Mouse (Mus musculus) myocyte (in vitro differentiated cells): ENCODE measurements around the gene Pde4d. TPM values are rescaled to one million over a fixed set of nuclear protein-coding genes. Genes with fewer than 3 reads are reported as not detected.

Source experiments
- H3K27me3 ChIP-seq: one replicate; pipeline ENCODE4 v1.6.1; 2011; ENCODE audit not compliant: control insufficient read depth, insufficient read depth, insufficient read length
- H3K36me3 ChIP-seq: one replicate; pipeline ENCODE4 v1.6.1; 2011; ENCODE audit not compliant: control insufficient read depth, insufficient read depth
- H3K4me2 ChIP-seq: one replicate; pipeline ENCODE4 v1.6.1; 2011; ENCODE audit warnings: low read depth, control low read depth
- H3K4me3 ChIP-seq: one replicate; pipeline ENCODE4 v1.5.1; 2011; ENCODE audit warnings: mild to moderate bottlenecking, control low read depth, moderate library complexity
- H3K79me2 ChIP-seq: one replicate; pipeline ENCODE4 v1.6.1; 2011; ENCODE audit not compliant: control insufficient read depth, insufficient read depth
- H3ac ChIP-seq: one replicate; pipeline ENCODE4 v1.6.1; 2011; ENCODE audit not compliant: control insufficient read depth, insufficient read length
- CEBPB ChIP-seq: IDR thresholded peaks from 2 replicates; pipeline ENCODE4 v1.6.1; 2011; ENCODE audit warnings: mild to moderate bottlenecking, moderate library complexity; ENCODE audit not compliant: poor library complexity, insufficient read depth, severe bottlenecking
- E2F4 ChIP-seq: IDR thresholded peaks from one replicate; pipeline ENCODE4 v1.6.1; 2011; ENCODE audit warnings: mild to moderate bottlenecking, control low read depth, moderate library complexity; ENCODE audit not compliant: insufficient read depth
- MAX ChIP-seq: IDR thresholded peaks from one replicate; pipeline ENCODE4 v1.6.1; 2011; ENCODE audit warnings: low read depth, mild to moderate bottlenecking, control low read depth
- MYOD1 ChIP-seq, 3 experiments: IDR thresholded peaks; one replicate each; pipeline ENCODE4 v1.6.1; 2011; ENCODE audit warnings: control low read depth in 2 of 3, low read depth in 2 of 3, mild to moderate bottlenecking in 2 of 3, moderate library complexity in 1 of 3; ENCODE audit not compliant: insufficient read length in 2 of 3, control insufficient read depth in 1 of 3
- MYOG ChIP-seq, 3 experiments: IDR thresholded peaks; one replicate each; pipeline ENCODE4 v1.6.1; 2011; ENCODE audit warnings: control low read depth in 2 of 3, low read depth in 2 of 3, mild to moderate bottlenecking in 2 of 3; ENCODE audit not compliant: insufficient read length in 2 of 3, control insufficient read depth in 1 of 3, insufficient read depth in 1 of 3
- POLR2A ChIP-seq: IDR thresholded peaks from one replicate; pipeline ENCODE4 v1.6.1; 2011; ENCODE audit warnings: low read depth, mild to moderate bottlenecking, control low read depth, moderate library complexity; ENCODE audit not compliant: insufficient read length
- POLR2AphosphoS2 ChIP-seq: IDR thresholded peaks from one replicate; pipeline ENCODE4 v1.6.1; 2011; ENCODE audit warnings: low read depth, control low read depth; ENCODE audit not compliant: insufficient read length
- REST ChIP-seq: IDR thresholded peaks from one replicate; pipeline ENCODE4 v1.6.1; 2011; ENCODE audit warnings: mild to moderate bottlenecking, control low read depth, moderate library complexity; ENCODE audit not compliant: insufficient read depth, insufficient read length
- SRF ChIP-seq: IDR thresholded peaks from one replicate; pipeline ENCODE4 v1.6.1; 2011; ENCODE audit warnings: low read depth; ENCODE audit not compliant: control insufficient read depth, insufficient read length
- TCF12 ChIP-seq: IDR thresholded peaks from one replicate; pipeline ENCODE4 v1.6.1; 2011; ENCODE audit warnings: mild to moderate bottlenecking, control low read depth; ENCODE audit not compliant: poor library complexity, insufficient read depth, severe bottlenecking
- TCF3 ChIP-seq: IDR thresholded peaks from one replicate; pipeline ENCODE4 v1.6.1; 2011; ENCODE audit warnings: low read depth, control low read depth; ENCODE audit not compliant: insufficient read length
- USF1 ChIP-seq: IDR thresholded peaks from one replicate; pipeline ENCODE4 v1.6.1; 2011; ENCODE audit warnings: low read depth, mild to moderate bottlenecking, control low read depth, moderate library complexity
- polyA plus RNA-seq: library from polyadenylated mRNA; unstranded; fragments of >200 nt; fragmentation: generic; extraction: Trizol; gene quantifications from one replicate; pipeline ENCODE4 v1.2.1, GENCODE M21; 2012; ENCODE audit warnings: missing spikeins

Pde4d gene
- polyA plus RNA-seq, 1 experiment = 8.2 TPM

GRCm38 (mm10) chr13:109693769-109694168, 1244.0 kb downstream of the Pde4d start:
- no peak overlapping the region for H3K4me3 ChIP-seq
- H3K79me2 ChIP-seq = peaks cover 76% of the 10 kb centered on the region
- peak overlapping the region; percentile 61 for H3K4me2 ChIP-seq
- no peaks in the 10 kb centered on the region for H3K27me3 ChIP-seq
- H3K36me3 ChIP-seq = peaks cover 10% of the 10 kb centered on the region
- H3ac ChIP-seq = no peak overlapping the region
- TF ChIP-seq MYOD1 (IDR thresholded peaks at IDR 0.05; ENCODE audit: control insufficient read depth in 1 of 3, insufficient read length in 2 of 3, low read depth in 2 of 3) (peak in 1 of 3 experiments; percentile 17), TCF3 (no peak)

GRCm38 (mm10) chr13:109694293-109694692, 1244.5 kb downstream of the Pde4d start:
- Histone ChIP-seq H3K4me3 (no peak overlapping the region), H3K4me2 (peak overlapping the region; percentile 61), H3K79me2 (peaks cover 76% of the 10 kb centered on the region), H3ac (no peak overlapping the region), H3K27me3 (no peaks in the 10 kb centered on the region), H3K36me3 (peaks cover 14% of the 10 kb centered on the region)
- TF ChIP-seq USF1 = no peak
- no peak for TF ChIP-seq REST
- TF ChIP-seq POLR2A = no peak
- TF ChIP-seq MYOD1 (IDR thresholded peaks at IDR 0.05; ENCODE audit: control insufficient read depth in 1 of 3, insufficient read length in 2 of 3, low read depth in 2 of 3) = no peak
- TF ChIP-seq CEBPB = no peak
- TF ChIP-seq MAX = no peak
- no peak for TF ChIP-seq E2F4
- TF ChIP-seq SRF = no peak
- no peak for TF ChIP-seq POLR2AphosphoS2
- no peak for TF ChIP-seq TCF12
- no peak for TF ChIP-seq TCF3
- no peak for TF ChIP-seq MYOG (IDR thresholded peaks at IDR 0.05; ENCODE audit: control insufficient read depth in 1 of 3, insufficient read depth in 1 of 3, insufficient read length in 2 of 3, low read depth in 2 of 3)

GRCm38 (mm10) chr13:109695098-109695497, 1245.3 kb downstream of the Pde4d start:
- no peak overlapping the region for H3ac ChIP-seq
- peaks cover 14% of the 10 kb centered on the region for H3K36me3 ChIP-seq
- no peak for TF ChIP-seq MYOG (IDR thresholded peaks at IDR 0.05; ENCODE audit: control insufficient read depth in 1 of 3, insufficient read depth in 1 of 3, insufficient read length in 2 of 3, low read depth in 2 of 3)
- no peak for TF ChIP-seq MAX
- no peak for TF ChIP-seq E2F4
- no peak for TF ChIP-seq POLR2A
- TF ChIP-seq CEBPB = no peak
- TF ChIP-seq TCF12 = no peak
- TF ChIP-seq TCF3 = no peak
- no peak for TF ChIP-seq POLR2AphosphoS2
- no peak for TF ChIP-seq REST
- TF ChIP-seq USF1 = no peak
- TF ChIP-seq SRF = no peak
- no peak for TF ChIP-seq MYOD1 (IDR thresholded peaks at IDR 0.05; ENCODE audit: control insufficient read depth in 1 of 3, insufficient read length in 2 of 3, low read depth in 2 of 3)
- H3K4me2 ChIP-seq = peak overlapping the region; percentile 61
- no peaks in the 10 kb centered on the region for H3K27me3 ChIP-seq
- H3K79me2 ChIP-seq = peaks cover 74% of the 10 kb centered on the region
- no peak overlapping the region for H3K4me3 ChIP-seq

- TF ChIP-seq USF1 = no peak
- Histone ChIP-seq H3K4me2 (no peak overlapping the region), H3K27me3 (no peaks in the 10 kb centered on the region)
Observed at GRCm38 (mm10) chr13:109706141-109706540, 1256.4 kb downstream of the Pde4d start.

GRCm38 (mm10) chr13:109706579-109706978, 1256.8 kb downstream of the Pde4d start:
- TF ChIP-seq MYOG (IDR thresholded peaks at IDR 0.05; ENCODE audit: control insufficient read depth in 1 of 3, insufficient read depth in 1 of 3, insufficient read length in 2 of 3, low read depth in 2 of 3) (no peak), REST (no peak), POLR2A (no peak), CEBPB (no peak), TCF3 (no peak), SRF (no peak), TCF12 (no peak), USF1 (no peak), POLR2AphosphoS2 (no peak), MYOD1 (IDR thresholded peaks at IDR 0.05; ENCODE audit: control insufficient read depth in 1 of 3, insufficient read length in 2 of 3, low read depth in 2 of 3) (no peak), E2F4 (no peak), MAX (no peak)
- Histone ChIP-seq H3K79me2 (peaks cover 62% of the 10 kb centered on the region), H3K4me3 (no peak overlapping the region), H3ac (no peak overlapping the region), H3K27me3 (no peaks in the 10 kb centered on the region), H3K4me2 (no peak overlapping the region), H3K36me3 (no peaks in the 10 kb centered on the region)

More at GRCm38 (mm10) chr13:109706141-109706540, 1256.4 kb downstream of the Pde4d start:
- H3K79me2 ChIP-seq = peaks cover 57% of the 10 kb centered on the region
- H3ac ChIP-seq = no peak overlapping the region
- no peaks in the 10 kb centered on the region for H3K36me3 ChIP-seq
- H3K4me3 ChIP-seq = no peak overlapping the region
